Mouse (Mus musculus): ENCODE data around the gene Prss50. TPM values are rescaled to one million over a fixed set of nuclear protein-coding genes. Genes with fewer than 3 reads are reported as not detected.

Prss50 gene
- polyA plus RNA-seq, 1 experiment from 2014 or later: 0.69 TPM

- H3K27me3 ChIP-seq (ENCODE audit: control insufficient read depth, insufficient read depth, low read length): no peaks in the 10 kb centered on the region
- H3K9ac ChIP-seq (replicated peaks; ENCODE audit: low read length): no peak overlapping the region
- DNase-seq (ENCODE audit: low spot score) (no peak), ATAC-seq (replicated peaks; ENCODE audit: insufficient number of reproducible peaks, low FRiP score, low TSS enrichment, low read depth) (no peak)
- 80% methylated on average over 5 of the region's 5 CpGs for WGBS
- no peak overlapping the region for H3K27ac ChIP-seq (replicated peaks; ENCODE audit: low read depth, low read length)
- H3K4me3 ChIP-seq (ENCODE audit: low read depth, low read length): no peak overlapping the region
- no peaks in the 10 kb centered on the region for H3K36me3 ChIP-seq (replicated peaks; ENCODE audit: control insufficient read depth, insufficient read depth, low read depth, low read length)
- no peak overlapping the region for H3K4me2 ChIP-seq (ENCODE audit: low read depth, low read length)
- H3K9me3 ChIP-seq (replicated peaks; ENCODE audit: control insufficient read depth, low read length): no peaks in the 10 kb centered on the region
- no peaks in the 10 kb centered on the region for H3K4me1 ChIP-seq (ENCODE audit: control insufficient read depth, insufficient read depth, low read length)
These were observed 24.7 kb upstream of the Prss50 start for GRCm38 (mm10) chr9:110833021-110833420.

- Histone ChIP-seq H3K27me3 (ENCODE audit: control insufficient read depth, insufficient read depth, low read length) (no peaks in the 10 kb centered on the region), H3K4me3 (ENCODE audit: low read depth, low read length) (no peak within 1 kb of the TSS), H3K9me3 (replicated peaks; ENCODE audit: control insufficient read depth, low read length) (no peaks in the 10 kb centered on the region), H3K27ac (replicated peaks; ENCODE audit: low read depth, low read length) (no peak within 1 kb of the TSS), H3K9ac (replicated peaks; ENCODE audit: low read length) (no peak within 1 kb of the TSS), H3K36me3 (replicated peaks; ENCODE audit: control insufficient read depth, insufficient read depth, low read depth, low read length) (no peaks in the 10 kb centered on the region), H3K4me1 (ENCODE audit: control insufficient read depth, insufficient read depth, low read length) (no peaks in the 10 kb centered on the region), H3K4me2 (ENCODE audit: low read depth, low read length) (no peak within 1 kb of the TSS)
- WGBS: 70% methylated on average over 19 of the region's 19 CpGs
- DNase-seq (ENCODE audit: low spot score) (no peak), ATAC-seq (replicated peaks; ENCODE audit: insufficient number of reproducible peaks, low FRiP score, low TSS enrichment, low read depth) (no peak)
These were observed 23.4 kb upstream of the Prss50 start, which contains the start of gene Prss45 for GRCm38 (mm10) chr9:110834411-110834810. Prss45 (plus strand) TSS chr9:110834588.

GRCm38 (mm10) chr9:110834961-110835360 is 22.8 kb upstream of the Prss50 start:
- no peak overlapping the region for H3K4me3 ChIP-seq (ENCODE audit: low read depth, low read length)
- H3K36me3 ChIP-seq (replicated peaks; ENCODE audit: control insufficient read depth, insufficient read depth, low read depth, low read length): no peaks in the 10 kb centered on the region
- no peak overlapping the region for H3K27ac ChIP-seq (replicated peaks; ENCODE audit: low read depth, low read length)
- DNase-seq (ENCODE audit: low spot score) (no peak), ATAC-seq (replicated peaks; ENCODE audit: insufficient number of reproducible peaks, low FRiP score, low TSS enrichment, low read depth) (no peak)
- H3K4me1 ChIP-seq (ENCODE audit: control insufficient read depth, insufficient read depth, low read length): no peaks in the 10 kb centered on the region
- WGBS: 35% methylated on average over 10 of the region's 10 CpGs
- H3K9ac ChIP-seq (replicated peaks; ENCODE audit: low read length): no peak overlapping the region
- H3K27me3 ChIP-seq (ENCODE audit: control insufficient read depth, insufficient read depth, low read length): no peaks in the 10 kb centered on the region
- no peaks in the 10 kb centered on the region for H3K9me3 ChIP-seq (replicated peaks; ENCODE audit: control insufficient read depth, low read length)
- H3K4me2 ChIP-seq (ENCODE audit: low read depth, low read length): no peak overlapping the region

GRCm38 (mm10) chr9:110836112-110836511 is 21.7 kb upstream of the Prss50 start:
- 38% methylated on average over 2 of the region's 2 CpGs for WGBS
- Histone ChIP-seq H3K9ac (replicated peaks; ENCODE audit: low read length) (no peak overlapping the region), H3K4me2 (ENCODE audit: low read depth, low read length) (no peak overlapping the region), H3K27ac (replicated peaks; ENCODE audit: low read depth, low read length) (no peak overlapping the region), H3K4me1 (ENCODE audit: control insufficient read depth, insufficient read depth, low read length) (no peaks in the 10 kb centered on the region), H3K27me3 (ENCODE audit: control insufficient read depth, insufficient read depth, low read length) (no peaks in the 10 kb centered on the region), H3K9me3 (replicated peaks; ENCODE audit: control insufficient read depth, low read length) (no peaks in the 10 kb centered on the region), H3K4me3 (ENCODE audit: low read depth, low read length) (no peak overlapping the region), H3K36me3 (replicated peaks; ENCODE audit: control insufficient read depth, insufficient read depth, low read depth, low read length) (no peaks in the 10 kb centered on the region)
- ATAC-seq (replicated peaks; ENCODE audit: insufficient number of reproducible peaks, low FRiP score, low TSS enrichment, low read depth) (no peak), DNase-seq (ENCODE audit: low spot score) (no peak)

- Histone ChIP-seq H3K27me3 (ENCODE audit: control insufficient read depth, insufficient read depth, low read length) (no peaks in the 10 kb centered on the region), H3K4me1 (ENCODE audit: control insufficient read depth, insufficient read depth, low read length) (no peaks in the 10 kb centered on the region), H3K4me3 (ENCODE audit: low read depth, low read length) (no peak overlapping the region), H3K9ac (replicated peaks; ENCODE audit: low read length) (no peak overlapping the region), H3K27ac (replicated peaks; ENCODE audit: low read depth, low read length) (no peak overlapping the region), H3K9me3 (replicated peaks; ENCODE audit: control insufficient read depth, low read length) (no peaks in the 10 kb centered on the region), H3K36me3 (replicated peaks; ENCODE audit: control insufficient read depth, insufficient read depth, low read depth, low read length) (no peaks in the 10 kb centered on the region), H3K4me2 (ENCODE audit: low read depth, low read length) (no peak overlapping the region)
- no peak for DNase-seq (ENCODE audit: low spot score)
- no peak for ATAC-seq (replicated peaks; ENCODE audit: insufficient number of reproducible peaks, low FRiP score, low TSS enrichment, low read depth)
- 83% methylated on average over 6 of the region's 6 CpGs for WGBS
These were observed 16.9 kb upstream of the Prss50 start for GRCm38 (mm10) chr9:110840905-110841304.

- no peak for DNase-seq (ENCODE audit: low spot score)
- no peak for ATAC-seq (replicated peaks; ENCODE audit: insufficient number of reproducible peaks, low FRiP score, low TSS enrichment, low read depth)
- 84% methylated on average over 2 of the region's 2 CpGs for WGBS
These were observed 16.3 kb upstream of the Prss50 start for GRCm38 (mm10) chr9:110841438-110841837.

GRCm38 (mm10) chr9:110844206-110844605 is 13.6 kb upstream of the Prss50 start, which contains the start of gene Prss46:
Prss46 (plus strand) TSS chr9:110844506.
- Histone ChIP-seq H3K4me1 (ENCODE audit: control insufficient read depth, insufficient read depth, low read length) (no peaks in the 10 kb centered on the region), H3K36me3 (replicated peaks; ENCODE audit: control insufficient read depth, insufficient read depth, low read depth, low read length) (no peaks in the 10 kb centered on the region), H3K9me3 (replicated peaks; ENCODE audit: control insufficient read depth, low read length) (no peaks in the 10 kb centered on the region), H3K4me3 (ENCODE audit: low read depth, low read length) (no peak within 1 kb of the TSS), H3K4me2 (ENCODE audit: low read depth, low read length) (no peak within 1 kb of the TSS), H3K9ac (replicated peaks; ENCODE audit: low read length) (no peak within 1 kb of the TSS), H3K27ac (replicated peaks; ENCODE audit: low read depth, low read length) (no peak within 1 kb of the TSS), H3K27me3 (ENCODE audit: control insufficient read depth, insufficient read depth, low read length) (no peaks in the 10 kb centered on the region)
- ATAC-seq (replicated peaks; ENCODE audit: insufficient number of reproducible peaks, low FRiP score, low TSS enrichment, low read depth): no peak
- WGBS: 80% methylated on average over 10 of the region's 10 CpGs
- DNase-seq (ENCODE audit: low spot score): no peak

More at GRCm38 (mm10) chr9:110841438-110841837, 16.3 kb upstream of the Prss50 start:
- no peak overlapping the region for H3K27ac ChIP-seq (replicated peaks; ENCODE audit: low read depth, low read length)
- no peaks in the 10 kb centered on the region for H3K27me3 ChIP-seq (ENCODE audit: control insufficient read depth, insufficient read depth, low read length)
- H3K4me3 ChIP-seq (ENCODE audit: low read depth, low read length): no peak overlapping the region
- H3K9ac ChIP-seq (replicated peaks; ENCODE audit: low read length): no peak overlapping the region
- H3K4me2 ChIP-seq (ENCODE audit: low read depth, low read length): no peak overlapping the region
- H3K9me3 ChIP-seq (replicated peaks; ENCODE audit: control insufficient read depth, low read length): no peaks in the 10 kb centered on the region
- H3K36me3 ChIP-seq (replicated peaks; ENCODE audit: control insufficient read depth, insufficient read depth, low read depth, low read length): no peaks in the 10 kb centered on the region
- no peaks in the 10 kb centered on the region for H3K4me1 ChIP-seq (ENCODE audit: control insufficient read depth, insufficient read depth, low read length)

GRCm38 (mm10) chr9:110849162-110849561 is 8.6 kb upstream of the Prss50 start:
- Histone ChIP-seq H3K27ac (replicated peaks; ENCODE audit: low read depth, low read length) (no peak overlapping the region), H3K9ac (replicated peaks; ENCODE audit: low read length) (no peak overlapping the region), H3K36me3 (replicated peaks; ENCODE audit: control insufficient read depth, insufficient read depth, low read depth, low read length) (no peaks in the 10 kb centered on the region), H3K4me3 (ENCODE audit: low read depth, low read length) (no peak overlapping the region), H3K4me1 (ENCODE audit: control insufficient read depth, insufficient read depth, low read length) (no peaks in the 10 kb centered on the region), H3K9me3 (replicated peaks; ENCODE audit: control insufficient read depth, low read length) (no peaks in the 10 kb centered on the region), H3K27me3 (ENCODE audit: control insufficient read depth, insufficient read depth, low read length) (no peaks in the 10 kb centered on the region), H3K4me2 (ENCODE audit: low read depth, low read length) (no peak overlapping the region)
- ATAC-seq (replicated peaks; ENCODE audit: insufficient number of reproducible peaks, low FRiP score, low TSS enrichment, low read depth) (no peak), DNase-seq (ENCODE audit: low spot score) (no peak)
- 84% methylated on average over 7 of the region's 7 CpGs for WGBS

All from embryonic facial prominence, embryonic 11.5 days (tissue).